Comparison of ENCODE assay signal across 24 mouse cellular contexts in the genomic region with DNA sequence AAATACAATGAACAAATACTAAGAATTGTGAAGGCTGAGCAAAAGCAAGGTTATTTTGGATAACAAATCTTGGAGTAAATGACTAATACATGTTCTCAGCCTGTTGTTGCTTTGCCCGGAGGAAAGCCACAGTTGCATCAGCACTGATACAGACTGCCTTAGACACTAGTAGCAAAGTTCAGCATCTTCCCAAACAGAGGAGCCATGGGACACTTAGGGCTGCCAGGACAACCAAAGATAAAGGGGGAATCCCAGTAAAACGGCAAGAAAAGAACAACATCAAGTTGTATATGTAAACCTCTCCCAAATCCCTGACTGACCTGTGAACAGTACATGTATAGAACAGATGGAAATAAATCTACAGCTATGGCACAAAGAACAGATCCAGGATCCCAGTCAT. TPM values are rescaled to one million over a fixed set of nuclear protein-coding genes. Genes with fewer than 3 reads are reported as not detected.
DNase-seq lines count a peak whose midpoint lies in the region; ATAC-seq and TF ChIP-seq lines count a peak whose summit lies in the region.
"Had no signal": no experiment of that assay in that cellular context is flagged by ENCODE, and none has a peak within 500 bp of the region (broad histone marks: within the 10 kb centered on the region; RNA-seq: fewer than 3 reads in every experiment).

No protein-coding gene starts in this region.

- ATAC-seq in heart, embryonic 11.5 days (replicated peaks; ENCODE audit: insufficient number of reproducible peaks, low FRiP score, low TSS enrichment), result no peak
- ATAC-seq in lung, postnatal 0 days, result no peak
- ATAC-seq: forebrain, embryonic 14.5 days; forebrain, embryonic 16.5 days had no signal

- no peaks in the 10 kb centered on the region for H3K4me1 ChIP-seq in heart, embryonic 11.5 days (ENCODE audit: control insufficient read depth, insufficient read depth, low read length)
- no peaks in the 10 kb centered on the region for H3K4me1 ChIP-seq in heart, adult 2 months (ENCODE audit: control insufficient read depth, insufficient read depth, low read length)
- no peaks in the 10 kb centered on the region for H3K4me1 ChIP-seq in lung, postnatal 0 days (ENCODE audit: insufficient read depth, low read depth, low read length)
- H3K4me1 ChIP-seq: embryonic facial prominence, embryonic 13.5 days; embryonic facial prominence, embryonic 15.5 days; forebrain, embryonic 10.5 days; forebrain, embryonic 12.5 days had no signal

- DNase-seq in heart, adult 11 months, result peak; percentile 93
- peak; percentile 16 to 23 for DNase-seq in heart, adult 2 months
- DNase-seq in heart, postnatal 10 days, result no peak
- peak; percentile 9 for DNase-seq in lung, postnatal 0 days (ENCODE audit: low spot score)
- no peak for DNase-seq in lung, postnatal 10 days
- DNase-seq: adrenal gland, adult 8-10 months; adrenal gland, postnatal 25 days; cerebellum, adult 11 months; cerebellum, adult 18-20 months; cerebellum, adult 8-10 months; cerebellum, adult 9-11 months; cerebellum, postnatal 14 days; cerebellum, postnatal 36 days; embryo, embryonic 11 days had no signal

- 72% methylated on average over 2 of the region's 2 CpGs for WGBS in heart, embryonic 11.5 days (ENCODE audit: insufficient replicate concordance)
- WGBS in heart, adult 2 months, result 70% methylated on average over 2 of the region's 2 CpGs
- 70% methylated on average over 2 of the region's 2 CpGs for WGBS in lung, postnatal 0 days

- H3K27me3 ChIP-seq in heart, embryonic 11.5 days (ENCODE audit: control insufficient read depth, insufficient read depth, low read length), result no peaks in the 10 kb centered on the region
- no peaks in the 10 kb centered on the region for H3K27me3 ChIP-seq in heart, adult 2 months (ENCODE audit: control insufficient read depth, insufficient read depth, low read length)
- no peaks in the 10 kb centered on the region for H3K27me3 ChIP-seq in lung, postnatal 0 days (replicated peaks; ENCODE audit: insufficient read depth, low read length)
- H3K27me3 ChIP-seq: embryonic facial prominence, embryonic 13.5 days; embryonic facial prominence, embryonic 15.5 days; forebrain, embryonic 12.5 days had no signal

- no peak overlapping the region for H3K27ac ChIP-seq in heart, embryonic 11.5 days (ENCODE audit: low read depth, low read length)
- no peak overlapping the region for H3K27ac ChIP-seq in heart, adult 2 months
- no peak overlapping the region for H3K27ac ChIP-seq in lung, postnatal 0 days (ENCODE audit: low read length)
- H3K27ac ChIP-seq: embryonic facial prominence, embryonic 13.5 days; embryonic facial prominence, embryonic 15.5 days; forebrain, embryonic 10.5 days; forebrain, embryonic 12.5 days had no signal

- intact Hi-C loops in heart, adult 2 months (cut with DNase I), result no loop called here
- intact Hi-C loops in heart, postnatal 10 days (cut with DNase I), result no loop called here

- TF ChIP-seq CTCF in heart, adult 2 months (IDR thresholded peaks at IDR 0.05), result no peak
- TF ChIP-seq CTCF in lung, postnatal 0 days (IDR thresholded peaks at IDR 0.05), result no peak

- no peak for TF ChIP-seq POLR2A in heart, adult 2 months (IDR thresholded peaks at IDR 0.05; ENCODE audit: insufficient read depth, low read depth, low read length)

- H3K4me3 ChIP-seq in heart, embryonic 11.5 days (ENCODE audit: low read depth, low read length), result no peak overlapping the region
- H3K4me3 ChIP-seq in heart, adult 2 months, result no peak overlapping the region
- H3K4me3 ChIP-seq in lung, postnatal 0 days (ENCODE audit: low read depth, low read length), result no peak overlapping the region
- H3K4me3 ChIP-seq: embryonic facial prominence, embryonic 13.5 days; embryonic facial prominence, embryonic 15.5 days; erythroblast, embryonic 14.5 days; forebrain, embryonic 10.5 days; forebrain, embryonic 12.5 days had no signal

- TF ChIP-seq EP300 in heart, adult 2 months (IDR thresholded peaks at IDR 0.05; ENCODE audit: insufficient read depth, low read depth, low read length), result no peak
- TF ChIP-seq EP300 in lung, postnatal 0 days (IDR thresholded peaks at IDR 0.05), result no peak

- no peaks in the 10 kb centered on the region for H3K36me3 ChIP-seq in heart, embryonic 11.5 days (ENCODE audit: control insufficient read depth, insufficient read depth, low read length)
- H3K36me3 ChIP-seq in heart, adult 2 months (ENCODE audit: control insufficient read depth, insufficient read depth, low read length), result no peaks in the 10 kb centered on the region
- H3K36me3 ChIP-seq in lung, postnatal 0 days (ENCODE audit: insufficient read depth, low read length), result no peaks in the 10 kb centered on the region
- H3K36me3 ChIP-seq: embryonic facial prominence, embryonic 13.5 days; embryonic facial prominence, embryonic 15.5 days; forebrain, embryonic 10.5 days; forebrain, embryonic 12.5 days had no signal

- no peak overlapping the region for H3K9ac ChIP-seq in heart, embryonic 11.5 days (ENCODE audit: low read depth, low read length)
- no peak overlapping the region for H3K9ac ChIP-seq in heart, adult 2 months (ENCODE audit: low read depth, low read length)
- H3K9ac ChIP-seq in lung, postnatal 0 days (replicated peaks; ENCODE audit: low read depth), result no peak overlapping the region
- H3K9ac ChIP-seq: embryonic facial prominence, embryonic 13.5 days; embryonic facial prominence, embryonic 15.5 days; forebrain, embryonic 12.5 days had no signal

- no peak overlapping the region for H3K4me2 ChIP-seq in heart, embryonic 11.5 days
- H3K4me2 ChIP-seq in lung, postnatal 0 days (replicated peaks; ENCODE audit: low read depth, low read length), result no peak overlapping the region
- H3K4me2 ChIP-seq: embryonic facial prominence, embryonic 13.5 days; embryonic facial prominence, embryonic 15.5 days; forebrain, embryonic 12.5 days had no signal

- no peaks in the 10 kb centered on the region for H3K9me3 ChIP-seq in heart, embryonic 11.5 days (replicated peaks; ENCODE audit: control insufficient read depth, low read length)
- H3K9me3 ChIP-seq in lung, postnatal 0 days (ENCODE audit: low read length), result no peaks in the 10 kb centered on the region
- H3K9me3 ChIP-seq: embryonic facial prominence, embryonic 13.5 days; embryonic facial prominence, embryonic 15.5 days; forebrain, embryonic 10.5 days; forebrain, embryonic 12.5 days had no signal

- no peaks in the 10 kb centered on the region for H3K79me2 ChIP-seq in heart, adult 2 months (replicated peaks; ENCODE audit: control insufficient read depth, insufficient read depth, low read length)

RNA-seq across cellular contexts. Expression of a gene that starts 13.1 kb away (rescaled TPM):
- 0.32 and 0.66 TPM in 2 replicates for polyA plus RNA-seq in heart, embryonic 11.5 days (2014; fragmentation: Nextera tagmentation; extraction: Ambion mirVana)
- total RNA-seq in heart, adult 2 months (2021), result under 1 TPM; 0.08 to 0.09 TPM
- polyA plus RNA-seq in heart, adult 2 months (2012; rRNA removed), result 0.06 and 0.14 TPM in 2 replicates
- total RNA-seq in heart, postnatal 10 days (2021), result under 1 TPM; 0.17 to 0.34 TPM
- 0.19 and 0.29 TPM in 2 replicates for polyA plus RNA-seq in lung, postnatal 0 days (2015; fragmentation: Nextera tagmentation; extraction: Ambion mirVana)
- total RNA-seq: MEL had no signal
- polyA plus RNA-seq: C2C12; erythroblast, embryonic 14.5 days had no signal

Comparison
In these comparisons a context has a peak if more than half of its experiments do, and no peak if none do; other contexts are left out.
1. DNase-seq: peak in heart, adult 11 months (single experiment), heart, adult 2 months (2 of 2) and lung, postnatal 0 days (single experiment); none in heart, postnatal 10 days (0 of 2) and lung, postnatal 10 days (single experiment).